Mouse (Mus musculus) hindbrain, postnatal 0 days (tissue): Measurements from ENCODE around the gene Kat5. TPM values are rescaled to one million over a fixed set of nuclear protein-coding genes. Genes with fewer than 3 reads are reported as not detected.

Experiments
- ATAC-seq: fragments of 200-750 bp; cut with Nextera tagmentation; 2 replicates; pipeline ENCODE4 v1.8.0; 2017; ENCODE audit warnings: mild to moderate bottlenecking, moderate TSS enrichment, moderate library complexity
- DNase-seq: peaks from one replicate; pipeline ENCODE4 v3.0.0-alpha.2; 2015; ENCODE audit warnings: low spot score
- H3K27ac ChIP-seq: fragments of 300-500 bp; sonication (generic); 2 replicates; pipeline ENCODE4 v1.5.1; 2014; ENCODE audit warnings: mild to moderate bottlenecking
- H3K27me3 ChIP-seq: fragments of 300-500 bp; sonication (generic); 2 replicates; pipeline ENCODE4 v1.6.1; 2014; ENCODE audit warnings: low read length, mixed read lengths; ENCODE audit not compliant: insufficient read depth
- H3K36me3 ChIP-seq: fragments of 300-500 bp; sonication (generic); 2 replicates; pipeline ENCODE4 v1.6.1; 2014; ENCODE audit warnings: low read length, mixed read lengths; ENCODE audit not compliant: insufficient read depth
- H3K4me1 ChIP-seq: fragments of 300-500 bp; sonication (generic); 2 replicates; pipeline ENCODE4 v1.6.1; 2014; ENCODE audit warnings: antibody characterized with exemption, low read length, mixed read lengths; ENCODE audit not compliant: insufficient read depth
- H3K4me2 ChIP-seq: fragments of 300-500 bp; sonication (generic); 2 replicates; pipeline ENCODE4 v1.6.1; 2014; ENCODE audit warnings: low read depth, mild to moderate bottlenecking, low read length, moderate library complexity, mixed read lengths
- H3K4me3 ChIP-seq: fragments of 300-500 bp; sonication (generic); 2 replicates; pipeline ENCODE4 v1.5.1; 2014; ENCODE audit warnings: low read length
- H3K9ac ChIP-seq: fragments of 300-500 bp; sonication (generic); replicated peaks from 2 replicates; pipeline ENCODE4 v1.6.1; 2014; ENCODE audit warnings: mild to moderate bottlenecking, low read length, moderate library complexity, mixed read lengths
- H3K9me3 ChIP-seq: fragments of 300-500 bp; sonication (generic); 2 replicates; pipeline ENCODE4 v1.6.1; 2016; ENCODE audit warnings: low read length, mixed read lengths
- CTCF ChIP-seq: IDR thresholded peaks from 2 replicates; pipeline ENCODE4 v1.5.1; 2016; ENCODE audit warnings: antibody characterized with exemption, control low read depth, low read depth
- WGBS: fragments of 180-500 bp; shearing (Covaris S2); extraction: QIAGEN DNeasy Blood & Tissue Kit; methylation state at CpG from one replicate; pipeline ENCODE4 v1.1.7; 2014; 5-methylcytosine and 5-hydroxymethylcytosine counted together
- polyA plus RNA-seq: library from polyadenylated mRNA; unstranded; fragments of >200 nt; fragmentation: Nextera tagmentation; extraction: Ambion mirVana; gene quantifications from 2 replicates; pipeline ENCODE4 v1.2.1, GENCODE M21; 2015
- total RNA-seq: library from RNA; depleted of rRNA; stranded (reverse); fragments of >200 nt; gene quantifications from 2 replicates; pipeline ENCODE4 v1.2.3, GENCODE M21; 2014; rRNA removed

Kat5 gene
- total RNA-seq (95.2 and 163 TPM in 2 replicates), polyA plus RNA-seq (72.0 and 74.0 TPM in 2 replicates)

DNA sequence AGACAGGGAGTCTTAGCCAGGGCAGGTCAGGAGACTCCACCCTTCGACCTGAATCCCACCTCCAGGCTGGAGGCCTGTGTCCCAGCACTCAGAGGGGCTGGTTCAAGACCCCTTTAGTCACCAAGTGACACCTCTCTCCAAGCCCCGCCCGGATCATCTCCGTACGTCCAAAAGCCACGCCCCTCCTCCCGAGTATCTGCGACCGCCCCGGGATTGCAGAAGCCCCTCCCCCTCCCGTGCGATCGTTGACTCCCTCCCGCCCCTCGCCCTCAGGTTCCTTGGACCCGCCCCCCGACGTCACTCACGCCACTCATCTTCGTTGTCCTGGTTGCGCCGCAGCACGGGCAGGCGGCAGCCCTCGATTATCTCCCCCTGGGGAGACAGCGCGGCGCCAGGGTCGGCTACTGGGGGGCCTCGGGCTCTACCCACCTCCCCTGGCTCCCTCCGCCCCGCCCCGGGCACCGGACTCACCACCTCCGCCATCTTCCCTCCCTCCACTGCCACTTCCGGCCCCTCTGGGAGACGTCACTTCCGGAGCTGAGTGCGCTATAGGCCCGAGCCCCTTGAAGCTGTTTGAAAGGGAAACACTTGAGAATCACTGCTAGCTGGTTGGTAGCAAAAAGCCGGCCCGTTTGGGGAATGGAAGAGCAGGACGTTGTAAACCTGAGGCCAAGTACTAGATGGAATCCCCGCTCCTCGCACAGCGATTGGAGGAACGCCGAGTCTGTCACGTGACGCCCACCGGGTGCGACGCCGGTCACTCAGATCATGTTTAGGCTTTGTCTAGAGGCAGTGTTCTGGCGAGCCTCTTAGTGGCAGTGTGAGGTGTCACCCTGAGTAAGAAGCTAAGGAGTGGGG is at the start of gene Kat5:
TSS of gene Kat5 (minus strand) at position 691 of the 858 bp plus-strand sequence.
- peak; percentile 94 for DNase-seq

DNA sequence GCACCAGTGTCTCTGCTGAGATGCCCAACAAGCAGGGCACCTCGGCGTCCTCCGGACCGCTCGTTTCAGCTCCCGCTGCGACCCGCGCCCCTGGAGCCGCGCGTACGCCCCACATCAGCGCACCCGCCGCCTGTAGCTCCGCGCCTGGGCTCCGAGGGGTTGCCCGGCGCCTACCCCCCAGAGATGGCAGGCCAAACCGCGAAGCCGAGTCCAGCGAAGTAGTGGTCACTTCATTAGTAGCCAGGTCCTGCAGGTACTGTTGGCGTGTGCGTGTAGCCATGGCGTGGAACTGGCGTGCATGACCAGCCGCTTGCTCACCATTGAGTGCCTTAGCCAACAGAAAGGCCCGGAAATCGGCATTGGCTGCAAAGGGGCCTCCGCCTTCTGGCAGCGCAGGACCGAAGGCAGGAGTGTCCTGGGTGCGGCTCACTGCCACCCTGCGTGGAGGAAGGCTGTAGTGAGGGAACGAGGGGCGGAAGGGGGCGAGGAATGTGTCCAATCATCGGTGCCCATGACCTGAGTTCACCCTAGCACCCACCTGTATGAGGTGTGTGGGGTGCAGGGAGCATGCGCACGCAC is 44.8 kb upstream of the Kat5 start:
- peak; percentile 13 for DNase-seq
- Histone ChIP-seq H3K4me1 (peaks cover 13% of the 10 kb centered on the region; the same call in 1 of the 2 replicates), H3K36me3 (no peaks in the 10 kb centered on the region), H3K4me2 (peak overlapping the region; percentile 61), H3K9me3 (no peaks in the 10 kb centered on the region), H3K27me3 (peaks cover 9% of the 10 kb centered on the region; the same call in 1 of the 2 replicates), H3K4me3 (peak overlapping the region; percentile 39), H3K9ac (peak overlapping the region; percentile 41; the same call in 1 of the 2 replicates), H3K27ac (no peak overlapping the region)
- TF ChIP-seq CTCF: no peak
- ATAC-seq: no peak
- 8% methylated on average over 43 of the region's 43 CpGs for WGBS

More for the DNA sequence above, at the start of gene Kat5:
- H3K27me3 ChIP-seq: no peaks in the 10 kb centered on the region
- H3K27ac ChIP-seq: peak within 1 kb of the TSS; percentile 100
- no peaks in the 10 kb centered on the region for H3K9me3 ChIP-seq
- WGBS: 1% methylated on average over 55 of the region's 55 CpGs
- 0 out of 2 replicates have a peak, but pooled peaks cover 7% of the 10 kb centered on the region for H3K4me1 ChIP-seq
- H3K4me3 ChIP-seq: peak within 1 kb of the TSS; percentile 75
- peak within 1 kb of the TSS; percentile 88 for H3K9ac ChIP-seq
- TF ChIP-seq CTCF: peak; percentile 46
- peaks cover 32% of the 10 kb centered on the region for H3K36me3 ChIP-seq
- peak; percentile 96 for ATAC-seq
- peak within 1 kb of the TSS; percentile 78 for H3K4me2 ChIP-seq

DNA sequence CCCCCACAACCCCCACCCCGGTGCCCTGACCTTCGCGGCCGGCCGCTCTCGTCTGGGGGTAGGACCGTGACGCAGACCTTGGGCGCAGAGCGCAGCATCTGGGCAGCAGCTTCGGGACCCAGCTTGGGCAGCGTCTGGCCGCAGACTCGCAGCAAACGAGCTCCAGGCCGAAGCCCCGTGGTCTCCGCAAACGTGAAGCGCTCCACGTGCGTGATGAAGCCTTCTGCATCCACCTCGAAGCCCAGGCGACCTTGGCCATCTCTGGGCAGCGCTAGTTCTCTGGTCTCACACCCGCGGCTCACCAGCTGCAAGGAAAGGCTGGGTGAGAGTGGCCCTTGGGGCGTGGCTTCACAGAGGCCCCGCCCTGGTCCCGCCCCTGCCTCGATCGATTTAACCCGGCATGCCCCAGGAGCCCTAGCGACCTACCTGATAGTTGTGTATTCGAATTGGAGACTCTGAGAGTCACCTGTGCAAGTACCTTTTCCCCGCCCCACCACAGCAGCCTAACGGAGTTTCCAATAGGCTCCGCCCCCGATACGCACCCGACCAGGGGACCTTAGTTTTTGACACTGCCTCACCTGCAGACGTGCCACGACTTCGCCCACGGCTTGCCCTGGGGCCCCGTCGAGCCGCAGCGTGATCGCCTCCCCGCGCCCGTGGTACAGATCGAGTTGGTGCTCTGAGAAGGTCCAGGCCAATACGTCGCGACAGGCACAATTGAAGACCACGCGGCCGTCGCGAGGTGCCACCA is 44.1 kb upstream of the Kat5 start:
- peaks cover 9% of the 10 kb centered on the region; the same call in 1 of the 2 replicates for H3K27me3 ChIP-seq
- peak overlapping the region; percentile 61 for H3K4me2 ChIP-seq
- H3K4me3 ChIP-seq: peak overlapping the region; percentile 39
- H3K9ac ChIP-seq: peak overlapping the region; percentile 41
- peak; percentile 72 for ATAC-seq
- H3K36me3 ChIP-seq: no peaks in the 10 kb centered on the region
- H3K9me3 ChIP-seq: no peaks in the 10 kb centered on the region
- peaks cover 15% of the 10 kb centered on the region; the same call in 1 of the 2 replicates for H3K4me1 ChIP-seq
- no peak overlapping the region for H3K27ac ChIP-seq
- no peak for TF ChIP-seq CTCF
- WGBS: 9% methylated on average over 62 of the region's 62 CpGs
- DNase-seq: peak; percentile 51

DNA sequence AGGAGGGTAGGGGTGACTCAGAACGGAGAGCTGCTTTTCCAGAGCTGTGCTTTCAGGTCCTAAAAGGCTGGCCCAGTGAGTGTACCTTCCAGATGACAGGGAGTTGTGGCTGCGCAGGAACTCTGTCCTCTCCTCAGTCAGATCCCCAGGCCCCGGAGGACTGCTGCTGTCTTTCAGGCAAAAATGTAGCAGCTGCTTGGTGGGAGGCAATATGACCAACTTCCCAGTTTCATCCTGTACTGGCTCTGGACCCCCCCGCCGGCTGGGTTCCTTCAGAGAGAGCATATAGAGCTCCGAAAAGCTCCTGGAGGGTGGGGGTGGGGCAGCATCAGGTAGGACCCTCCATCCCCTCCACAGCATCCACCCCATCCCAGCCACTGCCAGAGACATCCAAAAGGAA is 42.5 kb upstream of the Kat5 start:
- no peak overlapping the region for H3K9ac ChIP-seq
- H3K4me1 ChIP-seq: peaks cover 24% of the 10 kb centered on the region
- H3K9me3 ChIP-seq: no peaks in the 10 kb centered on the region
- no peak overlapping the region for H3K4me2 ChIP-seq
- DNase-seq (no peak), ATAC-seq (no peak)
- no peak for TF ChIP-seq CTCF
- peaks cover 3% of the 10 kb centered on the region; the same call in 1 of the 2 replicates for H3K36me3 ChIP-seq
- no peak overlapping the region for H3K4me3 ChIP-seq
- 85% methylated on average over 6 of the region's 6 CpGs for WGBS
- H3K27me3 ChIP-seq: peaks cover 9% of the 10 kb centered on the region; the same call in 1 of the 2 replicates
- H3K27ac ChIP-seq: no peak overlapping the region

DNA sequence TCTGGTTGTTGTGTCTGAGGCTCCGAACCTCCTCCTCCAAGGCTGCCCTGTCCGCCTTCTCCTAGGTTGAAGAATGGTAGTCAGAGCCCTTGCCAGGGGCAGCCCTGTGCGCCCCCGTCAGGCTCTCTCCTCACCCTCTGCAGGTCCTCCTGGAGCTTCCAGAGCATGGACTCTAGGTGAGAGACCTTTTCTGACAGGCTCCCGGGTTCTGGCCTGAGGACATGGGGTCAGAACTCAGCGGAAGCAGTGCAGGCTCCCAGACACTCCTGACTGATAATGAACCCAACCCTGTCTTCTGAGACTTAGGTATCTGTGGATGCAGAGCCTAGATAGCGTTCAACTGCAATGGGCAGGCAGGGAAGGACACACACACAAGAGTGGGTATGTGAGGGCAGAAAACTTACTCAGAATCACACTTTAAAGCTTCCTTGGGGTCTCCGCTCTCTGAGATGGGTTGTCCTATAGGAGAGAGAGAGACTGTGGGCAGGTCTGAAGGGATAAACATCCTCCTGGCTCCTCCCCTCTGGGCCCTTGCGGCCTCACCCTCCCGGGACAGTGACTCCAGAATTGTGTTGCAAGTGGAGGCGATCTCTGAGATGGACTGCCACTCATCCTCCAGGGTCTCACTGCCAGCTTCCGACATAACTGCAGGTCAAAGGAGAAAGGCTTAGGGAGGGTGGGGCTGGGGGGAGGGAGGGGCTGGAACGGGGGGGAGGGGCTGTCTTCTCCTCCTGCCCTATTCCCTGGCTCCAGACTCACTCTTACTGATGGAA is 41.7 kb upstream of the Kat5 start:
- Histone ChIP-seq H3K4me2 (no peak overlapping the region), H3K36me3 (peaks cover 11% of the 10 kb centered on the region), H3K9me3 (no peaks in the 10 kb centered on the region), H3K4me3 (no peak overlapping the region), H3K9ac (no peak overlapping the region), H3K4me1 (peaks cover 24% of the 10 kb centered on the region), H3K27ac (no peak overlapping the region), H3K27me3 (peaks cover 9% of the 10 kb centered on the region; the same call in 1 of the 2 replicates)
- ATAC-seq (no peak), DNase-seq (no peak)
- WGBS: 67% methylated on average over 13 of the region's 13 CpGs
- TF ChIP-seq CTCF: no peak
